Mouse (Mus musculus) liver, postnatal 0 days (tissue): ENCODE measurements around the gene Tyrobp. TPM values are rescaled to one million over a fixed set of nuclear protein-coding genes. Genes with fewer than 3 reads are reported as not detected.

Source experiments
- ATAC-seq: fragments of 200-750 bp; cut with Nextera tagmentation; 2 replicates; pipeline ENCODE4 v1.8.0; 2017; ENCODE audit warnings: mild to moderate bottlenecking, moderate library complexity
- DNase-seq: peaks from one replicate; pipeline ENCODE4 v3.0.0-alpha.2; 2016
- H3K27ac ChIP-seq: fragments of 300-500 bp; sonication (generic); 2 replicates; pipeline ENCODE4 v1.5.1; 2014; ENCODE audit warnings: antibody characterized with exemption, moderate library complexity, mild to moderate bottlenecking, low read depth
- H3K27me3 ChIP-seq: fragments of 300-500 bp; sonication (generic); 2 replicates; pipeline ENCODE4 v1.6.1; 2014; ENCODE audit warnings: low read length, control low read depth, mixed read lengths; ENCODE audit not compliant: insufficient read depth
- H3K36me3 ChIP-seq: fragments of 300-500 bp; sonication (generic); replicated peaks from 2 replicates; pipeline ENCODE4 v1.6.1; 2014; ENCODE audit warnings: mild to moderate bottlenecking, control low read depth, low read length, moderate library complexity, mixed read lengths; ENCODE audit not compliant: insufficient read depth
- H3K4me1 ChIP-seq: fragments of 300-500 bp; sonication (generic); 2 replicates; pipeline ENCODE4 v1.6.1; 2014; ENCODE audit warnings: antibody characterized with exemption, mild to moderate bottlenecking, control low read depth; ENCODE audit not compliant: insufficient read depth
- H3K4me2 ChIP-seq: fragments of 300-500 bp; sonication (generic); 2 replicates; pipeline ENCODE4 v1.6.1; 2014; ENCODE audit warnings: low read depth, mild to moderate bottlenecking, low read length, moderate library complexity, mixed read lengths
- H3K4me3 ChIP-seq: fragments of 300-500 bp; sonication (generic); 2 replicates; pipeline ENCODE4 v1.5.1; 2014; ENCODE audit warnings: low read depth, low read length
- H3K9ac ChIP-seq: fragments of 300-500 bp; sonication (generic); replicated peaks from 2 replicates; pipeline ENCODE4 v1.6.1; 2014; ENCODE audit warnings: mild to moderate bottlenecking, moderate library complexity
- H3K9me3 ChIP-seq: fragments of 300-500 bp; sonication (generic); 2 replicates; pipeline ENCODE4 v1.6.1; 2016; ENCODE audit warnings: mild to moderate bottlenecking, control low read depth, low read length, mixed read lengths
- CTCF ChIP-seq: sonication (generic); IDR thresholded peaks from 2 replicates; pipeline ENCODE4 v1.5.1; 2016; ENCODE audit warnings: antibody characterized with exemption, low read depth
- EP300 ChIP-seq: IDR thresholded peaks from 2 replicates; pipeline ENCODE4 v1.6.1; 2016; ENCODE audit warnings: antibody characterized with exemption, low read depth, mild to moderate bottlenecking
- WGBS: fragments of 180-500 bp; shearing (Covaris S2); extraction: QIAGEN DNeasy Blood & Tissue Kit; methylation state at CpG from one replicate; pipeline ENCODE4 v1.1.7; 2014; ENCODE audit not compliant: insufficient replicate concordance; 5-methylcytosine and 5-hydroxymethylcytosine counted together
- polyA plus RNA-seq: library from polyadenylated mRNA; unstranded; fragments of >200 nt; fragmentation: Nextera tagmentation; extraction: Ambion mirVana; gene quantifications from 2 replicates; pipeline ENCODE4 v1.2.1, GENCODE M21; 2015

The Tyrobp gene
- polyA plus RNA-seq, 1 experiment from 2014 or later: 231 TPM

- H3K36me3 ChIP-seq: no peaks in the 10 kb centered on the region
- no peak overlapping the region for H3K27ac ChIP-seq
- H3K4me2 ChIP-seq: peak overlapping the region; percentile 83
- ATAC-seq (0 out of 2 replicates have a peak, but pooled peaks have one; percentile 5), DNase-seq (no peak)
- peaks cover 12% of the 10 kb centered on the region for H3K4me1 ChIP-seq
- no peak for TF ChIP-seq CTCF
- no peak for TF ChIP-seq EP300
- peaks cover 28% of the 10 kb centered on the region for H3K27me3 ChIP-seq
- H3K9me3 ChIP-seq: no peaks in the 10 kb centered on the region
- 0 out of 2 replicates have a peak overlapping the region, but pooled peaks have one; percentile 50 for H3K4me3 ChIP-seq
- no peak overlapping the region for H3K9ac ChIP-seq
- 3% methylated on average over 36 of the region's 38 CpGs for WGBS
These were observed 30.8 kb downstream of the Tyrobp start for GRCm38 (mm10) chr7:30444154-30444970.

GRCm38 (mm10) chr7:30444971-30445751, 31.6 kb downstream of the Tyrobp start, which contains the start of gene Aplp1:
Gene Aplp1 (minus strand): TSS chr7:30445535.
- DNase-seq (peak; percentile 49), ATAC-seq (peak; percentile 41; the same call in 1 of the 2 replicates)
- H3K4me2 ChIP-seq: peak within 1 kb of the TSS; percentile 83
- H3K27me3 ChIP-seq: peaks cover 28% of the 10 kb centered on the region
- H3K9ac ChIP-seq: no peak within 1 kb of the TSS; the same call in 1 of the 2 replicates
- TF ChIP-seq CTCF (no peak), EP300 (no peak)
- H3K4me1 ChIP-seq: peaks cover 12% of the 10 kb centered on the region
- H3K36me3 ChIP-seq: no peaks in the 10 kb centered on the region
- H3K27ac ChIP-seq: no peak within 1 kb of the TSS
- WGBS: 1% methylated on average over 42 of the region's 72 CpGs
- no peaks in the 10 kb centered on the region for H3K9me3 ChIP-seq
- peak within 1 kb of the TSS; percentile 50 for H3K4me3 ChIP-seq

- Histone ChIP-seq H3K9ac (no peak overlapping the region), H3K4me1 (peaks cover 13% of the 10 kb centered on the region), H3K27ac (no peak overlapping the region), H3K27me3 (peaks cover 32% of the 10 kb centered on the region), H3K4me3 (no peak overlapping the region), H3K9me3 (no peaks in the 10 kb centered on the region), H3K4me2 (no peak overlapping the region), H3K36me3 (no peaks in the 10 kb centered on the region)
- ATAC-seq (no peak), DNase-seq (no peak)
- TF ChIP-seq EP300 (no peak), CTCF (no peak)
- 72% methylated on average over 7 of the region's 7 CpGs for WGBS
These were observed 36.7 kb downstream of the Tyrobp start for GRCm38 (mm10) chr7:30450241-30450640.

GRCm38 (mm10) chr7:30453327-30453726, 39.8 kb downstream of the Tyrobp start:
- H3K27ac ChIP-seq: no peak overlapping the region
- DNase-seq (no peak), ATAC-seq (peak; percentile 21; the same call in 1 of the 2 replicates)
- H3K4me3 ChIP-seq: peak overlapping the region; percentile 15; the same call in 1 of the 2 replicates
- H3K4me2 ChIP-seq: peak overlapping the region; percentile 36; the same call in 1 of the 2 replicates
- no peak for TF ChIP-seq CTCF
- no peak for TF ChIP-seq EP300
- H3K9ac ChIP-seq: no peak overlapping the region
- no peaks in the 10 kb centered on the region for H3K36me3 ChIP-seq
- WGBS: 20% methylated on average over 25 of the region's 25 CpGs
- no peaks in the 10 kb centered on the region for H3K9me3 ChIP-seq
- H3K27me3 ChIP-seq: peaks cover 55% of the 10 kb centered on the region
- peaks cover 12% of the 10 kb centered on the region for H3K4me1 ChIP-seq

GRCm38 (mm10) chr7:30453766-30454165, 40.2 kb downstream of the Tyrobp start:
- Histone ChIP-seq H3K36me3 (no peaks in the 10 kb centered on the region), H3K4me2 (peak overlapping the region; percentile 36; the same call in 1 of the 2 replicates), H3K4me1 (peaks cover 12% of the 10 kb centered on the region), H3K9me3 (no peaks in the 10 kb centered on the region), H3K4me3 (peak overlapping the region; percentile 15; the same call in 1 of the 2 replicates), H3K9ac (no peak overlapping the region), H3K27me3 (peaks cover 59% of the 10 kb centered on the region), H3K27ac (no peak overlapping the region)
- ATAC-seq (peak; percentile 85), DNase-seq (peak; percentile 86)
- WGBS: 2% methylated on average over 25 of the region's 25 CpGs
- TF ChIP-seq CTCF (no peak), EP300 (no peak)

- DNase-seq (no peak), ATAC-seq (no peak)
- WGBS: 14% methylated on average over 6 of the region's 6 CpGs
- H3K27me3 ChIP-seq: peaks cover 63% of the 10 kb centered on the region
- no peak overlapping the region for H3K4me3 ChIP-seq
- no peaks in the 10 kb centered on the region for H3K9me3 ChIP-seq
- TF ChIP-seq CTCF (no peak), EP300 (no peak)
- peaks cover 12% of the 10 kb centered on the region for H3K4me1 ChIP-seq
- peak overlapping the region; percentile 36; the same call in 1 of the 2 replicates for H3K4me2 ChIP-seq
- no peak overlapping the region for H3K27ac ChIP-seq
- H3K36me3 ChIP-seq: no peaks in the 10 kb centered on the region
- no peak overlapping the region for H3K9ac ChIP-seq
These were observed 40.7 kb downstream of the Tyrobp start for GRCm38 (mm10) chr7:30454259-30454658.
